Mouse (Mus musculus): ENCODE measurements around the gene Bmpr1b.

- TF ChIP-seq CTCF (IDR thresholded peaks at IDR 0.05; ENCODE audit: low read depth) (no peak), EP300 (IDR thresholded peaks at IDR 0.05; ENCODE audit: low read depth) (no peak)
Observed at GRCm38 (mm10) chr3:141871805-141872204, 297.4 kb downstream of the Bmpr1b start.
